Mouse (Mus musculus) heart, embryonic 14.5 days (tissue): ENCODE results near the gene Nup50. TPM values are rescaled to one million over a fixed set of nuclear protein-coding genes. Genes with fewer than 3 reads are reported as not detected.

ENCODE experiments used
- ATAC-seq: fragments of 200-750 bp; cut with Nextera tagmentation; 2 replicates; pipeline ENCODE4 v1.8.0; 2017; ENCODE audit warnings: low read depth, moderate TSS enrichment; ENCODE audit not compliant: insufficient number of reproducible peaks, insufficient read depth, low FRiP score
- H3K27ac ChIP-seq, 2 experiments: fragments of 200-500 bp in 1 of 2; fragments of 300-500 bp in 1 of 2; sonication (generic) in 1 of 2; replicated peaks in 1 of 2; 2 replicates each; pipeline ENCODE4 v1.5.1; 2012 to 2014; ENCODE audit warnings: low read depth in 2 of 2, low read length in 2 of 2, control low read depth in 1 of 2, mild to moderate bottlenecking in 1 of 2, mixed read lengths in 1 of 2; ENCODE audit not compliant: control insufficient read depth in 1 of 2, insufficient read depth in 1 of 2
- H3K27me3 ChIP-seq: fragments of 300-500 bp; sonication (generic); 2 replicates; pipeline ENCODE4 v1.6.1; 2014; ENCODE audit warnings: mild to moderate bottlenecking, low read length, control low read depth; ENCODE audit not compliant: control insufficient read depth, insufficient read depth
- H3K36me3 ChIP-seq: fragments of 300-500 bp; sonication (generic); 2 replicates; pipeline ENCODE4 v1.6.1; 2014; ENCODE audit warnings: mild to moderate bottlenecking, control low read depth, low read length, mixed read lengths; ENCODE audit not compliant: control insufficient read depth, insufficient read depth
- H3K4me1 ChIP-seq, 2 experiments: fragments of 200-500 bp in 1 of 2; fragments of 300-500 bp in 1 of 2; sonication (generic) in 1 of 2; 2 replicates each; pipeline ENCODE4 v1.6.1; 2012 to 2014; ENCODE audit warnings: low read length in 2 of 2, control low read depth in 1 of 2, mixed read lengths in 1 of 2; ENCODE audit not compliant: control insufficient read depth in 2 of 2, insufficient read depth in 2 of 2
- H3K4me2 ChIP-seq: fragments of 300-500 bp; sonication (generic); 2 replicates; pipeline ENCODE4 v1.6.1; 2014; ENCODE audit warnings: mild to moderate bottlenecking, low read length
- H3K4me3 ChIP-seq, 2 experiments: fragments of 200-500 bp in 1 of 2; fragments of 300-500 bp in 1 of 2; sonication (generic) in 1 of 2; 2 replicates each; pipeline ENCODE4 v1.5.1; 2012 to 2014; ENCODE audit warnings: low read length in 2 of 2, mild to moderate bottlenecking in 2 of 2, control low read depth in 1 of 2, low read depth in 1 of 2, moderate library complexity in 1 of 2; ENCODE audit not compliant: control insufficient read depth in 1 of 2, insufficient read depth in 1 of 2
- H3K9ac ChIP-seq: fragments of 300-500 bp; sonication (generic); 2 replicates; pipeline ENCODE4 v1.6.1; 2014; ENCODE audit warnings: mild to moderate bottlenecking, low read length
- H3K9me3 ChIP-seq: fragments of 300-500 bp; sonication (generic); 2 replicates; pipeline ENCODE4 v1.6.1; 2016; ENCODE audit warnings: low read length, control low read depth; ENCODE audit not compliant: control insufficient read depth
- WGBS: fragments of 180-500 bp; shearing (Covaris S2); extraction: QIAGEN DNeasy Blood & Tissue Kit; methylation state at CpG from one replicate; pipeline ENCODE4 v1.1.7; 2014; 5-methylcytosine and 5-hydroxymethylcytosine counted together
- microRNA-seq: library from miRNA; unstranded; fragments of <30 nt; microRNA quantifications from one replicate; pipeline ENCODE4, GENCODE M21; 2016
- polyA plus RNA-seq: library from polyadenylated mRNA; unstranded; fragments of >200 nt; fragmentation: Nextera tagmentation; extraction: Ambion mirVana; gene quantifications from 2 replicates; pipeline ENCODE4 v1.2.1, GENCODE M21; 2014

The Nup50 gene
- polyA plus RNA-seq, 1 experiment from 2014 or later = 20.4 TPM

GRCm38 (mm10) chr15:84989771-84990170 lies 66.6 kb downstream of the Nup50 start:
- H3K36me3 ChIP-seq = no peaks in the 10 kb centered on the region
- no peak for ATAC-seq
- 72% methylated on average over 7 of the region's 7 CpGs for WGBS

More at GRCm38 (mm10) chr15:84989771-84990170, 66.6 kb downstream of the Nup50 start:
- no peak overlapping the region for H3K4me3 ChIP-seq
- no peak overlapping the region for H3K9ac ChIP-seq
- no peak overlapping the region for H3K27ac ChIP-seq
- H3K4me2 ChIP-seq = no peak overlapping the region
- H3K27me3 ChIP-seq = no peaks in the 10 kb centered on the region
- H3K9me3 ChIP-seq = no peaks in the 10 kb centered on the region
- peaks cover 4 to 5% of the 10 kb centered on the region in 2 experiments for H3K4me1 ChIP-seq

Small RNAs within 50 kb of the gene (microRNA-seq; reads per million reads assigned to microRNA genes)
- gene Mir1249 = 19.8 reads per million, percentile 31 among the genes with 10 or more reads in this experiment

Other genes with a start within 250 kb of the Nup50 start
- 3.2 and 3.8 TPM in 2 replicates for gene Arhgap8, start 203.4 kb upstream of the Nup50 start, polyA plus RNA-seq
- 0.24 and 0.46 TPM in 2 replicates for gene Phf21b, start 67.4 kb upstream of the Nup50 start, polyA plus RNA-seq
- gene Gm29666, start 3.4 kb upstream of the Nup50 start, polyA plus RNA-seq = 0.30 and 0.32 TPM in 2 replicates
- 9.4 and 9.9 TPM in 2 replicates for gene 5031439G07Rik, start 65.1 kb downstream of the Nup50 start, polyA plus RNA-seq
- not detected in 2 replicates for gene Upk3a, start 93.7 kb downstream of the Nup50 start, polyA plus RNA-seq
- 17.4 and 17.5 TPM in 2 replicates for gene Fam118a, start 105.5 kb downstream of the Nup50 start, polyA plus RNA-seq
- gene Smc1b, start 208.6 kb downstream of the Nup50 start, polyA plus RNA-seq = 0.04 and 0.09 TPM in 2 replicates
- not detected in 2 replicates for gene Ribc2, start 208.7 kb downstream of the Nup50 start, polyA plus RNA-seq